Mouse (Mus musculus) erythroblast, embryonic 14.5 days (primary cell): ENCODE measurements around the gene Atp8b2. TPM values are rescaled to one million over a fixed set of nuclear protein-coding genes. Genes with fewer than 3 reads are reported as not detected.
A peak's percentile ranks its signal among the peaks of the same experiment; 100 is the strongest.

Experiments used
- H3K27me3 ChIP-seq: 2 replicates; pipeline ENCODE4 v1.6.1; 2012; ENCODE audit warnings: inconsistent platforms; ENCODE audit not compliant: control insufficient read depth
- H3K36me3 ChIP-seq: 2 replicates; pipeline ENCODE4 v1.6.1; 2012; ENCODE audit warnings: mild to moderate bottlenecking, inconsistent platforms; ENCODE audit not compliant: control insufficient read depth
- H3K4me1 ChIP-seq: 2 replicates; pipeline ENCODE4 v1.6.1; 2012; ENCODE audit warnings: inconsistent platforms; ENCODE audit not compliant: control insufficient read depth
- H3K4me3 ChIP-seq: replicated peaks from 2 replicates; pipeline ENCODE3; 2012; ENCODE audit warnings: moderate library complexity, mild to moderate bottlenecking, inconsistent platforms
- H3K9me3 ChIP-seq: 2 replicates; pipeline ENCODE4 v1.6.1; 2012; ENCODE audit warnings: low read length, inconsistent platforms, mixed read lengths; ENCODE audit not compliant: control insufficient read depth
- GATA1 ChIP-seq: IDR thresholded peaks from 2 replicates; pipeline ENCODE4 v1.6.1; 2012; ENCODE audit warnings: low read length, inconsistent platforms, mixed read lengths
- TAL1 ChIP-seq: IDR thresholded peaks from 3 replicates; pipeline ENCODE4 v1.6.1; 2012; ENCODE audit warnings: low read length, inconsistent platforms, mixed read lengths
- polyA plus RNA-seq: library from polyadenylated mRNA; stranded (reverse); fragments of >175 nt; gene quantifications from 2 replicates; pipeline ENCODE4 v1.2.3, GENCODE M21; 2012

The Atp8b2 gene
- polyA plus RNA-seq, 1 experiment: 0.03 TPM

GRCm38 (mm10) chr3:89987211-89987610 lies 23.9 kb upstream of the Atp8b2 start:
- Histone ChIP-seq H3K36me3 (no peaks in the 10 kb centered on the region), H3K27me3 (no peaks in the 10 kb centered on the region), H3K4me3 (no peak overlapping the region), H3K9me3 (no peaks in the 10 kb centered on the region), H3K4me1 (no peaks in the 10 kb centered on the region)
- TF ChIP-seq TAL1 (no peak), GATA1 (no peak)

GRCm38 (mm10) chr3:89982426-89982825 lies 19.1 kb upstream of the Atp8b2 start:
- Histone ChIP-seq H3K36me3 (no peaks in the 10 kb centered on the region), H3K9me3 (no peaks in the 10 kb centered on the region), H3K4me3 (no peak overlapping the region), H3K4me1 (no peaks in the 10 kb centered on the region), H3K27me3 (no peaks in the 10 kb centered on the region)
- TF ChIP-seq GATA1 (no peak), TAL1 (no peak)

GRCm38 (mm10) chr3:89976859-89977258 lies 13.6 kb upstream of the Atp8b2 start:
- Histone ChIP-seq H3K4me3 (no peak overlapping the region), H3K4me1 (no peaks in the 10 kb centered on the region), H3K27me3 (no peaks in the 10 kb centered on the region), H3K36me3 (no peaks in the 10 kb centered on the region), H3K9me3 (no peaks in the 10 kb centered on the region)
- TF ChIP-seq GATA1 (no peak), TAL1 (no peak)

DNA sequence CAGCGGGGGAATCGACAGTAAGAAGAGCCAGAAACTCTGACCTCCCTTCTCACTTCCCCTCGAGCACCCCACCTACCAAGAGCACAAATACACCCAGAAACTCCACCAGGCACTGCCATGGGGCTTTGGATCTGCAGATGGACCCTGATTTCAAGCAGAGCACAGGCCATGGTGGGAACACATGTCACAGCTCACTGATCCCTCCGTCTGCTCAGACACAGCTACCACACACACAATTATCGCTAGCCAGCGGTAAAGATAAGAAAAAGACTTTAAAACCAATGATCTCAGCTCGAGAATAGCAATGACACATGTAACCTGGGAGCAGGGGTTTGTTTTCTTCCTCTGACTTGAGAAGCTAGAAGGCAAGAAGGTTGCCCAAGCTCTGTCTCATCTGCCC lies 5.2 kb upstream of the Atp8b2 start:
- Histone ChIP-seq H3K27me3 (peaks cover 20% of the 10 kb centered on the region), H3K36me3 (no peaks in the 10 kb centered on the region), H3K4me1 (peaks cover under 1% of the 10 kb centered on the region; the same call in 1 of the 2 replicates), H3K9me3 (no peaks in the 10 kb centered on the region), H3K4me3 (no peak overlapping the region)
- no peak for TF ChIP-seq GATA1
- no peak for TF ChIP-seq TAL1

DNA sequence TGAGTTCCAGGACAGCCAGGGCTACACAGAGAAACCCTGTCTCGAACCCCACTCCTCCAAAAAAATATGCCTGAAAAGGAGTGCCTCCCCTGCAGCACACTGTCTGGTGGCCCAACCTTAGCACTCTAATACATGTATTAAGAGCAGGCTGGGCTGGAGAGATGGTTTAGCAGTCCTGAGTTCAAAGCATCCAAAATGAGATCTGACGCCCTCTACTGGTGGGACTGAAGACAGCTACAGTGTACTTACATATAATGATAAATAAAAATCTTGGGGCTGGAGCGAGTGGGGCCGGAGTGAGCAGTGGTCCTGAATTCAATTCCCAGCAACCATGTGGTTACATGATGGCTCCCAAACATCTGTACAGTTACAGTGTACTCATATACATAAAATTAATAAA lies 3.6 kb upstream of the Atp8b2 start:
- TF ChIP-seq GATA1 (no peak), TAL1 (no peak)
- H3K36me3 ChIP-seq: no peaks in the 10 kb centered on the region
- no peaks in the 10 kb centered on the region for H3K9me3 ChIP-seq
- no peak overlapping the region for H3K4me3 ChIP-seq
- H3K27me3 ChIP-seq: peaks cover 36% of the 10 kb centered on the region
- peaks cover 4% of the 10 kb centered on the region for H3K4me1 ChIP-seq

DNA sequence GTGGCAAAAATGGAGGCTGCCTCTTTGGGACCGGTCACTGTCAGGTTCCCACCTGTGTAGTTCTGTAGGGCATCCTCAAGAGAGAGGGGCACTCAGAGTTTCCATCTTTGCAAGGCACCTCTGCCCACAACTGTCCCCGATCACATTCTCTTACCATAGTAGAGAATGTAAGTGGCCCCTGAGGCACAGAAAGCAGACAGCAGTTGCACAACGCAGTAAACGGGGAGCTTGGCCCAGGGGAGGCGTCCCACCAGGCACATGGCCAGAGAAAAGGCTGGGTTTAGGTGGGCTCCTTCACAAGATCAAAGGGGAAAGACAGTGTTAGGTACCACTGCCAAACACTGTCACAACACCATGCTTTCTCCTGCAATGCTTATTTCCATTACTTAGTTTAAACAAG lies 2.7 kb upstream of the Atp8b2 start:
- H3K9me3 ChIP-seq: no peaks in the 10 kb centered on the region

DNA sequence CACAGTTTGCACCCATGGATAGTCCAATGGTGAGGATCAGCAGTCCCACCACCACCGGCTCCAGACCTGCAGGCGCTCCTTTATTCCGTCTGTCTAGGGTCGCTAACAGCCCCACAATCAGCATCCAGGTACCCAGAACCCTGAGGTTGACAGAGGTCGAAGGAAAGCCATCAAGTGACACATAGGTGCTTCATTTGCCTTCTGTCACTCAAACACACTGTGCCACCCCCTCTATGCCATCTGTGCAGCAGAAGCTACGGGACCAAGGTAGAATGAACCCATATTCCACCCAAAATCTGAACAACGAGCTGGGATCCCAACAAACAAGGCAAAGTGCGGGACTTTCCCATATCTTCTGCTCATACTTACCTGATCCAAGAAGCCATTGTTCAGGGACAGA lies 2.2 kb upstream of the Atp8b2 start:
- TF ChIP-seq TAL1: no peak
- TF ChIP-seq GATA1: no peak
- Histone ChIP-seq H3K4me3 (no peak overlapping the region), H3K4me1 (peaks cover 8% of the 10 kb centered on the region), H3K27me3 (peaks cover 49% of the 10 kb centered on the region), H3K36me3 (no peaks in the 10 kb centered on the region), H3K9me3 (no peaks in the 10 kb centered on the region)

More for the DNA sequence above, 2.7 kb upstream of the Atp8b2 start:
- Histone ChIP-seq H3K4me3 (no peak overlapping the region), H3K27me3 (peaks cover 45% of the 10 kb centered on the region), H3K4me1 (peaks cover 5% of the 10 kb centered on the region), H3K36me3 (no peaks in the 10 kb centered on the region)
- no peak for TF ChIP-seq TAL1
- TF ChIP-seq GATA1: no peak

DNA sequence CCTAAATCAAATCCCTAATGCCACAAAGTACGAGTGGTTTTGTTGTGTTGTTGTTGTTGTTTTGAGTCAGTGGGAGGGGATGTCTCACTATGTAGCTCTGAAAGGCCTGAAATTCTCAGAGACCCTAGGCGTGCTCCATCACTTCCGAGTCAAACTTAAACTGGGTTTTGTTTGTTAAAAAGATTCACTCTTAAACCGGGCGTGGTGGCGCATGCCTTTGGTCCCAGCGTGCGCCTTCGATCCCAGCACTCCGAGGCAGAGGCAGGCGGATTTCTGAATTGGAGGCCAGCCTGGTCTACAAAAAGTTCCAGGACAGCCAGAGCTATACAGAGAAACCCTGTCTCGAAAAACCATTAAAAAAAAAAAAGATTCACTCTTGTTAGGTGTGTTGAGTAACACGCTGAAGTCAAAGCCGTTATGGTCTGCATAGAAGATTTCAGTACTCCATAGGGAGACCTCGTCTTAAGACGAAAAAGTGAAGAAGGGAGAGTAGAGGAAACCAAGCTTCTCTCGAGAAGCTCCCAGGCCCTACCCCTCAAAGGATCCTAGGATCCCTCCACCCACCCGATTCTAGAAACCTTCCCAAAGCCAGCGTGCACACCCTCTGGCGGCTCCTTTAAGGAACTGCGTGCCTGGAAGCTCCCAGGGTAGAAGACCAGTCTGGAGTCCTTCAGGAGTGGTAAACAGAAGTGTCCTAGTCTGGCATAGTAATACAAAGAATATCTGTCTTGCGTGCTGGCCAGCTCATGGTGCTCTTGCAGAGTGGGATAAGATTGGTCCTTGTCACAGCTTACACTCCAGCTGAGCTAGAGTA lies 825 bp upstream of the Atp8b2 start:
- H3K27me3 ChIP-seq: peaks cover 64% of the 10 kb centered on the region
- H3K4me3 ChIP-seq: peak overlapping the region; percentile 46
- TF ChIP-seq TAL1 (no peak), GATA1 (no peak)
- peaks cover 14% of the 10 kb centered on the region for H3K4me1 ChIP-seq
- H3K36me3 ChIP-seq: no peaks in the 10 kb centered on the region
- H3K9me3 ChIP-seq: no peaks in the 10 kb centered on the region

DNA sequence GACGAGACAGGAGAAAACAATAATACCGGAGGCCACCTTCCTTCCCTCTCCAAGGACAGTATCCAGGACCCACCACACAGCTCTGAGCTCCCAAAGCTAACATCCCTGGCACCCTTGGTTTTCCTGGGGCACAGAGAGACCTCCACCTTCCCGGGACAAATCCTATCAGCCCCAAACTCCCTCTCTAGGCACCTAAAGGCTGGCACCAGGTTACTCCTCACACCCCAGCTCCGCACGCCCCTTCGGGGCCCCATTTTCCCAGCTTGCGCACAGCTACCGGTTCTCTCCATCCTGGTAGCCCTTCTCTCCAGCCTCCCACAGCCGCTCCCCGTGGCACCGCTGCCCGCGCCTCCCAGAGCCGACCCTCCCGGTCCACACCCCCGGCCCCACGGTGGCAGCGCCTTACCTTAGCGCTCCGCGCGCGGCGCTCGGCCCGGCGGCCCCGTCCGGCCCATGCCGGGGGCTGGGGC lies 522 bp downstream of the Atp8b2 start:
- no peaks in the 10 kb centered on the region for H3K9me3 ChIP-seq
- peaks cover 66% of the 10 kb centered on the region for H3K27me3 ChIP-seq
- peak overlapping the region; percentile 46 for H3K4me3 ChIP-seq
- H3K36me3 ChIP-seq: no peaks in the 10 kb centered on the region; the same call in 1 of the 2 replicates
- TF ChIP-seq TAL1: no peak
- no peak for TF ChIP-seq GATA1
- peaks cover 14% of the 10 kb centered on the region for H3K4me1 ChIP-seq
